Mouse (Mus musculus) neural tube, embryonic 14.5 days (tissue): Measurements from ENCODE around the gene B4galnt4. TPM values are rescaled to one million over a fixed set of nuclear protein-coding genes. Genes with fewer than 3 reads are reported as not detected.

Source experiments
- ATAC-seq: fragments of 200-750 bp; cut with Nextera tagmentation; 2 replicates; pipeline ENCODE4 v1.8.0; 2017; ENCODE audit warnings: low read depth, mild to moderate bottlenecking, moderate TSS enrichment, moderate library complexity
- H3K27ac ChIP-seq: fragments of 300-500 bp; sonication (generic); 2 replicates; pipeline ENCODE4 v1.5.1; 2014; ENCODE audit warnings: low read depth, mild to moderate bottlenecking, control low read depth, low read length, moderate library complexity, mixed read lengths
- H3K27me3 ChIP-seq: fragments of 300-500 bp; sonication (generic); 2 replicates; pipeline ENCODE4 v1.6.1; 2014; ENCODE audit warnings: low read length; ENCODE audit not compliant: control insufficient read depth, insufficient read depth
- H3K36me3 ChIP-seq: fragments of 300-500 bp; sonication (generic); 2 replicates; pipeline ENCODE4 v1.6.1; 2014; ENCODE audit warnings: low read length, mixed read lengths; ENCODE audit not compliant: control insufficient read depth, insufficient read depth
- H3K4me1 ChIP-seq: fragments of 300-500 bp; sonication (generic); 2 replicates; pipeline ENCODE4 v1.6.1; 2014; ENCODE audit warnings: low read length; ENCODE audit not compliant: control insufficient read depth, insufficient read depth
- H3K4me2 ChIP-seq: fragments of 300-500 bp; sonication (generic); 2 replicates; pipeline ENCODE4 v1.6.1; 2014; ENCODE audit warnings: mild to moderate bottlenecking, low read depth, low read length, control low read depth
- H3K4me3 ChIP-seq: fragments of 300-500 bp; sonication (generic); 2 replicates; pipeline ENCODE4 v1.5.1; 2014; ENCODE audit warnings: low read depth, low read length, control low read depth, mixed read lengths
- H3K9ac ChIP-seq: fragments of 300-500 bp; sonication (generic); replicated peaks from 2 replicates; pipeline ENCODE4 v1.6.1; 2014; ENCODE audit warnings: low read depth, mild to moderate bottlenecking, control low read depth, low read length, mixed read lengths
- H3K9me3 ChIP-seq: fragments of 300-500 bp; sonication (generic); 2 replicates; pipeline ENCODE4 v1.6.1; 2016; ENCODE audit warnings: low read length; ENCODE audit not compliant: control insufficient read depth
- WGBS: fragments of 180-500 bp; shearing (Covaris S2); extraction: QIAGEN DNeasy Blood & Tissue Kit; methylation state at CpG from one replicate; pipeline ENCODE4 v1.1.7; 2014; 5-methylcytosine and 5-hydroxymethylcytosine counted together
- polyA plus RNA-seq: library from polyadenylated mRNA; unstranded; fragments of >200 nt; fragmentation: Nextera tagmentation; extraction: Ambion mirVana; gene quantifications from 2 replicates; pipeline ENCODE4 v1.2.1, GENCODE M21; 2014

B4galnt4 gene
- polyA plus RNA-seq, 1 experiment from 2014 or later = 34.8 TPM

GRCm38 (mm10) chr7:141096649-141097056 is 35.7 kb downstream of the B4galnt4 start:
- H3K9me3 ChIP-seq = no peaks in the 10 kb centered on the region
- no peak for ATAC-seq
- WGBS = 53% methylated on average over 6 of the region's 6 CpGs
- 0 out of 2 replicates have a peak, but pooled peaks cover 3% of the 10 kb centered on the region for H3K4me1 ChIP-seq
- no peaks in the 10 kb centered on the region for H3K36me3 ChIP-seq
- no peak overlapping the region for H3K4me2 ChIP-seq
- H3K27ac ChIP-seq = no peak overlapping the region
- peaks cover 17% of the 10 kb centered on the region for H3K27me3 ChIP-seq
- no peak overlapping the region for H3K9ac ChIP-seq
- H3K4me3 ChIP-seq = no peak overlapping the region

- no peak overlapping the region for H3K9ac ChIP-seq
- H3K9me3 ChIP-seq = no peaks in the 10 kb centered on the region
- no peak overlapping the region for H3K27ac ChIP-seq
- H3K27me3 ChIP-seq = peaks cover 19% of the 10 kb centered on the region
- WGBS = 90% methylated on average over 5 of the region's 5 CpGs
- H3K4me2 ChIP-seq = no peak overlapping the region
- no peak for ATAC-seq
- no peaks in the 10 kb centered on the region for H3K36me3 ChIP-seq
- H3K4me1 ChIP-seq = 0 out of 2 replicates have a peak, but pooled peaks cover 3% of the 10 kb centered on the region
- H3K4me3 ChIP-seq = no peak overlapping the region
These were observed 36.3 kb downstream of the B4galnt4 start for GRCm38 (mm10) chr7:141097177-141097576.

GRCm38 (mm10) chr7:141099911-141100691 is 39.2 kb downstream of the B4galnt4 start, which contains the start of gene Sigirr:
Sigirr (minus strand) TSS chr7:141100572.
- 1% methylated on average over 56 of the region's 56 CpGs for WGBS
- peak; percentile 63 for ATAC-seq

GRCm38 (mm10) chr7:141103161-141103560 is 42.3 kb downstream of the B4galnt4 start:
- Histone ChIP-seq H3K27me3 (peaks cover 19% of the 10 kb centered on the region), H3K9ac (no peak overlapping the region), H3K9me3 (no peaks in the 10 kb centered on the region), H3K4me2 (no peak overlapping the region), H3K27ac (no peak overlapping the region), H3K4me1 (0 out of 2 replicates have a peak, but pooled peaks cover 3% of the 10 kb centered on the region), H3K4me3 (no peak overlapping the region), H3K36me3 (no peaks in the 10 kb centered on the region)
- ATAC-seq = no peak
- 75% methylated on average over 3 of the region's 3 CpGs for whole genome bisulfite sequencing

More at GRCm38 (mm10) chr7:141099911-141100691, 39.2 kb downstream of the B4galnt4 start, which contains the start of gene Sigirr:
- peaks cover 19% of the 10 kb centered on the region for H3K27me3 ChIP-seq
- no peak within 1 kb of the TSS for H3K27ac ChIP-seq
- peak within 1 kb of the TSS; percentile 77 for H3K4me2 ChIP-seq
- no peaks in the 10 kb centered on the region for H3K36me3 ChIP-seq
- H3K9ac ChIP-seq = peak within 1 kb of the TSS; percentile 34; the same call in 1 of the 2 replicates
- H3K4me1 ChIP-seq = 0 out of 2 replicates have a peak, but pooled peaks cover 3% of the 10 kb centered on the region
- H3K4me3 ChIP-seq = peak within 1 kb of the TSS; percentile 36
- no peaks in the 10 kb centered on the region for H3K9me3 ChIP-seq

- Histone ChIP-seq H3K36me3 (no peaks in the 10 kb centered on the region), H3K4me2 (no peak overlapping the region), H3K27me3 (no peaks in the 10 kb centered on the region), H3K4me1 (no peaks in the 10 kb centered on the region), H3K9me3 (no peaks in the 10 kb centered on the region), H3K4me3 (no peak overlapping the region), H3K9ac (no peak overlapping the region), H3K27ac (no peak overlapping the region)
- 92% methylated on average over 9 of the region's 9 CpGs for WGBS
- no peak for ATAC-seq
These were observed 55.0 kb downstream of the B4galnt4 start for GRCm38 (mm10) chr7:141115874-141116273.

- Histone ChIP-seq H3K4me1 (no peaks in the 10 kb centered on the region), H3K36me3 (no peaks in the 10 kb centered on the region), H3K27me3 (no peaks in the 10 kb centered on the region), H3K4me2 (no peak within 1 kb of the TSS), H3K4me3 (no peak within 1 kb of the TSS), H3K27ac (no peak within 1 kb of the TSS), H3K9ac (no peak within 1 kb of the TSS), H3K9me3 (no peaks in the 10 kb centered on the region)
- no peak for ATAC-seq
- WGBS = 16% methylated on average over 9 of the region's 9 CpGs
These were observed 56.7 kb downstream of the B4galnt4 start, which contains the start of gene Ano9 for GRCm38 (mm10) chr7:141117636-141118035. Ano9 (minus strand) TSS chr7:141117806.

- H3K9me3 ChIP-seq = no peaks in the 10 kb centered on the region
- ATAC-seq = no peak
- no peaks in the 10 kb centered on the region for H3K27me3 ChIP-seq
- H3K4me1 ChIP-seq = no peaks in the 10 kb centered on the region
- no peak overlapping the region for H3K27ac ChIP-seq
- H3K36me3 ChIP-seq = no peaks in the 10 kb centered on the region
- H3K4me2 ChIP-seq = no peak overlapping the region
- no peak overlapping the region for H3K9ac ChIP-seq
- no peak overlapping the region for H3K4me3 ChIP-seq
- WGBS = 80% methylated on average over 3 of the region's 3 CpGs
These were observed 58.6 kb downstream of the B4galnt4 start for GRCm38 (mm10) chr7:141119487-141119886.

GRCm38 (mm10) chr7:141120605-141121004 is 59.7 kb downstream of the B4galnt4 start:
- Histone ChIP-seq H3K4me3 (no peak overlapping the region), H3K4me1 (no peaks in the 10 kb centered on the region), H3K9me3 (no peaks in the 10 kb centered on the region), H3K36me3 (no peaks in the 10 kb centered on the region), H3K4me2 (no peak overlapping the region), H3K27me3 (no peaks in the 10 kb centered on the region), H3K9ac (no peak overlapping the region), H3K27ac (no peak overlapping the region)
- no peak for ATAC-seq
- WGBS = 92% methylated on average over 3 of the region's 3 CpGs

- H3K27me3 ChIP-seq = no peaks in the 10 kb centered on the region
- ATAC-seq = no peak
- 81% methylated on average over 5 of the region's 5 CpGs for WGBS
- no peak overlapping the region for H3K4me3 ChIP-seq
- no peaks in the 10 kb centered on the region for H3K9me3 ChIP-seq
- no peaks in the 10 kb centered on the region for H3K4me1 ChIP-seq
- H3K36me3 ChIP-seq = no peaks in the 10 kb centered on the region
- no peak overlapping the region for H3K27ac ChIP-seq
- H3K9ac ChIP-seq = no peak overlapping the region
- no peak overlapping the region for H3K4me2 ChIP-seq
These were observed 60.2 kb downstream of the B4galnt4 start for GRCm38 (mm10) chr7:141121051-141121531.
